ENCODE assay signal across 8 mouse cellular contexts in genomic region chr11:22981041-22981440, GRCm38 (mm10). TPM values are rescaled to one million over a fixed set of nuclear protein-coding genes. Genes with fewer than 3 reads are reported as not detected.
DNase-seq lines count a peak whose midpoint lies in the region; ATAC-seq and TF ChIP-seq lines count a peak whose summit lies in the region.

No protein-coding gene starts in this region.

- H3K4me2 ChIP-seq in kidney, embryonic 16.5 days (replicated peaks; ENCODE audit: low read depth, low read length) = peak overlapping the region; percentile 86
- peak overlapping the region; percentile 45 for H3K4me2 ChIP-seq in embryonic facial prominence, embryonic 11.5 days (ENCODE audit: low read depth, low read length)
- peak overlapping the region; percentile 64 for H3K4me2 ChIP-seq in intestine, embryonic 14.5 days (ENCODE audit: low read length)
- peak overlapping the region; percentile 74 for H3K4me2 ChIP-seq in myocyte (ENCODE audit: low read depth)

- peaks cover 16% of the 10 kb centered on the region for H3K36me3 ChIP-seq in kidney, embryonic 16.5 days (ENCODE audit: insufficient read depth, low read length)
- no peaks in the 10 kb centered on the region; the same call in 1 of the 2 replicates for H3K36me3 ChIP-seq in embryonic facial prominence, embryonic 11.5 days (replicated peaks; ENCODE audit: control insufficient read depth, insufficient read depth, low read depth, low read length)
- peaks cover 26% of the 10 kb centered on the region for H3K36me3 ChIP-seq in intestine, embryonic 14.5 days (ENCODE audit: control insufficient read depth, insufficient read depth, low read length)
- H3K36me3 ChIP-seq in myocyte (ENCODE audit: control insufficient read depth, insufficient read depth) = no peaks in the 10 kb centered on the region

- no peaks in the 10 kb centered on the region for H3K9me3 ChIP-seq in kidney, embryonic 16.5 days (ENCODE audit: low read length)
- no peaks in the 10 kb centered on the region for H3K9me3 ChIP-seq in embryonic facial prominence, embryonic 11.5 days (replicated peaks; ENCODE audit: control insufficient read depth, low read length)
- no peaks in the 10 kb centered on the region for H3K9me3 ChIP-seq in intestine, embryonic 14.5 days (ENCODE audit: control insufficient read depth, low read length)

- WGBS in kidney, embryonic 16.5 days = 40% methylated on average over 4 of the region's 4 CpGs
- 54% methylated on average over 4 of the region's 4 CpGs for WGBS in embryonic facial prominence, embryonic 11.5 days
- 43% methylated on average over 4 of the region's 4 CpGs for whole genome bisulfite sequencing in intestine, embryonic 14.5 days

- H3K79me2 ChIP-seq in myocyte (ENCODE audit: control insufficient read depth, insufficient read depth) = peaks cover 56% of the 10 kb centered on the region

- no peak for TF ChIP-seq POLR2A in myocyte (IDR thresholded peaks at IDR 0.05; ENCODE audit: insufficient read length, low read depth)

- ATAC-seq in kidney, embryonic 16.5 days (ENCODE audit: low FRiP score, low TSS enrichment) = 0 out of 2 replicates have a peak, but pooled peaks have one; percentile 25
- ATAC-seq in embryonic facial prominence, embryonic 11.5 days (replicated peaks; ENCODE audit: insufficient number of reproducible peaks, low FRiP score, low TSS enrichment, low read depth) = no peak; the same call in 1 of the 2 replicates
- ATAC-seq in intestine, embryonic 14.5 days (replicated peaks; ENCODE audit: low FRiP score, low TSS enrichment, low read depth) = no peak
- no peak for ATAC-seq in megakaryocyte-erythroid progenitor cell, adult 5-6 weeks (replicated peaks; ENCODE audit: low FRiP score, low TSS enrichment, poor library complexity, severe bottlenecking)

- H3K4me3 ChIP-seq in kidney, embryonic 16.5 days (ENCODE audit: low read length) = peak overlapping the region; percentile 61
- H3K4me3 ChIP-seq in embryonic facial prominence, embryonic 11.5 days (ENCODE audit: low read depth, low read length) = peak overlapping the region; percentile 62
- peak overlapping the region; percentile 59 for H3K4me3 ChIP-seq in intestine, embryonic 14.5 days (ENCODE audit: low read depth, low read length)
- peak overlapping the region; percentile 86 for H3K4me3 ChIP-seq in myocyte

- H3K27ac ChIP-seq in kidney, embryonic 16.5 days (ENCODE audit: low read length) = no peak overlapping the region
- H3K27ac ChIP-seq in embryonic facial prominence, embryonic 11.5 days (replicated peaks; ENCODE audit: low read depth, low read length) = no peak overlapping the region
- H3K27ac ChIP-seq in intestine, embryonic 14.5 days (ENCODE audit: low read depth) = no peak overlapping the region

- H3K9ac ChIP-seq in kidney, embryonic 16.5 days (replicated peaks; ENCODE audit: low read length) = peak overlapping the region; percentile 89
- peak overlapping the region; percentile 67 for H3K9ac ChIP-seq in embryonic facial prominence, embryonic 11.5 days (replicated peaks; ENCODE audit: low read length)
- H3K9ac ChIP-seq in intestine, embryonic 14.5 days (ENCODE audit: low read length) = peak overlapping the region; percentile 70

- peak overlapping the region; percentile 46 for H3ac ChIP-seq in myocyte (ENCODE audit: control insufficient read depth, insufficient read length)

- DNase-seq in kidney, postnatal 25 days = no peak
- no peak for DNase-seq in embryonic facial prominence, embryonic 11.5 days (ENCODE audit: low spot score)
- DNase-seq in intestine, embryonic 14.5 days (ENCODE audit: low spot score) = no peak
- DNase-seq in adipocyte (ENCODE audit: low spot score) = no peak
- DNase-seq in adrenal gland, adult 18-20 months (ENCODE audit: low spot score in 2 of 2) = no peak

- H3K27me3 ChIP-seq in kidney, embryonic 16.5 days (ENCODE audit: insufficient read depth, low read length) = no peaks in the 10 kb centered on the region
- H3K27me3 ChIP-seq in embryonic facial prominence, embryonic 11.5 days (ENCODE audit: control insufficient read depth, insufficient read depth, low read length) = no peaks in the 10 kb centered on the region
- H3K27me3 ChIP-seq in intestine, embryonic 14.5 days (replicated peaks; ENCODE audit: control insufficient read depth, insufficient read depth, low read length) = no peaks in the 10 kb centered on the region
- no peaks in the 10 kb centered on the region for H3K27me3 ChIP-seq in myocyte (ENCODE audit: control insufficient read depth, insufficient read depth, insufficient read length)

- H3K4me1 ChIP-seq in kidney, embryonic 16.5 days (ENCODE audit: insufficient read depth, low read length) = peaks cover 19% of the 10 kb centered on the region
- H3K4me1 ChIP-seq in embryonic facial prominence, embryonic 11.5 days (ENCODE audit: control insufficient read depth, insufficient read depth, low read length) = no peaks in the 10 kb centered on the region
- H3K4me1 ChIP-seq in intestine, embryonic 14.5 days (replicated peaks; ENCODE audit: control insufficient read depth, insufficient read depth, low read length) = peaks cover 9% of the 10 kb centered on the region

TF ChIP-seq in myocyte, 11 proteins besides CTCF, POLR2A, EP300 and RAD21:
- TF ChIP-seq USF1 (IDR thresholded peaks at IDR 0.05; ENCODE audit: low read depth) = no peak
- TF ChIP-seq POLR2AphosphoS2 (IDR thresholded peaks at IDR 0.05; ENCODE audit: insufficient read length, low read depth) = no peak
- TF ChIP-seq MYOG (IDR thresholded peaks at IDR 0.05; ENCODE audit: control insufficient read depth in 1 of 3, insufficient read depth in 1 of 3, insufficient read length in 2 of 3, low read depth in 2 of 3) = no peak
- no peak for TF ChIP-seq MYOD1 (IDR thresholded peaks at IDR 0.05; ENCODE audit: control insufficient read depth in 1 of 3, insufficient read length in 2 of 3, low read depth in 2 of 3)
- no peak for TF ChIP-seq MAX (IDR thresholded peaks at IDR 0.05; ENCODE audit: low read depth)
- TF ChIP-seq TCF12 (IDR thresholded peaks at IDR 0.05; ENCODE audit: insufficient read depth, poor library complexity, severe bottlenecking) = no peak
- no peak for TF ChIP-seq TCF3 (IDR thresholded peaks at IDR 0.05; ENCODE audit: insufficient read length, low read depth)
- TF ChIP-seq REST (IDR thresholded peaks at IDR 0.05; ENCODE audit: insufficient read depth, insufficient read length) = no peak
- TF ChIP-seq E2F4 (IDR thresholded peaks at IDR 0.05; ENCODE audit: insufficient read depth) = no peak
- TF ChIP-seq CEBPB (IDR thresholded peaks at IDR 0.05; ENCODE audit: insufficient read depth, poor library complexity, severe bottlenecking) = no peak
- no peak for TF ChIP-seq SRF (IDR thresholded peaks at IDR 0.05; ENCODE audit: control insufficient read depth, insufficient read length, low read depth)

RNA-seq across cellular contexts. Expression of gene Gm28048, which starts 0.8 kb away (rescaled TPM):
- 24.4 and 24.7 TPM in 2 replicates for polyA plus RNA-seq in kidney, embryonic 16.5 days (2015; fragmentation: Nextera tagmentation; extraction: Ambion mirVana)
- 9.5 and 9.8 TPM in 2 replicates for polyA plus RNA-seq in embryonic facial prominence, embryonic 11.5 days (2014; fragmentation: Nextera tagmentation; extraction: Ambion mirVana)
- polyA plus RNA-seq in intestine, embryonic 14.5 days (2014; fragmentation: Nextera tagmentation; extraction: Ambion mirVana) = 15.2 and 16.0 TPM in 2 replicates
- polyA plus RNA-seq in myocyte (2012; fragmentation: generic; extraction: Trizol) = 1.9 TPM
- 31.4 and 32.3 TPM in 2 replicates for total RNA-seq in megakaryocyte-erythroid progenitor cell, adult 5-6 weeks (2014; fragmentation: Nextera tagmentation)
- 33.9 and 42.3 TPM in 2 replicates for total RNA-seq in megakaryocyte-erythroid progenitor cell, adult 5-6 weeks (2017)
- total RNA-seq in adrenal gland, adult 18-20 months (2021) = 10 to 100 TPM; 23.9 to 39.5 TPM

RNA-seq across cellular contexts. Expression of gene Commd1, which starts 1.1 kb away (rescaled TPM):
- 371 and 385 TPM in 2 replicates for polyA plus RNA-seq in kidney, embryonic 16.5 days (2015; fragmentation: Nextera tagmentation; extraction: Ambion mirVana)
- 402 and 452 TPM in 2 replicates for polyA plus RNA-seq in embryonic facial prominence, embryonic 11.5 days (2014; fragmentation: Nextera tagmentation; extraction: Ambion mirVana)
- polyA plus RNA-seq in intestine, embryonic 14.5 days (2014; fragmentation: Nextera tagmentation; extraction: Ambion mirVana) = 411 and 426 TPM in 2 replicates
- 174 TPM for polyA plus RNA-seq in myocyte (2012; fragmentation: generic; extraction: Trizol)
- 74.4 and 174 TPM in 2 replicates for total RNA-seq in megakaryocyte-erythroid progenitor cell, adult 5-6 weeks (2014; fragmentation: Nextera tagmentation)
- total RNA-seq in megakaryocyte-erythroid progenitor cell, adult 5-6 weeks (2017) = 63.0 and 95.3 TPM in 2 replicates
- total RNA-seq in adrenal gland, adult 18-20 months (2021) = 100 to 1,000 TPM in 1 of 2 experiments, 10 to 100 TPM in 1; 93.8 to 103 TPM

RNA-seq across cellular contexts. Expression of gene Zrsr1, which starts 9.2 kb away (rescaled TPM):
- polyA plus RNA-seq in kidney, embryonic 16.5 days (2015; fragmentation: Nextera tagmentation; extraction: Ambion mirVana) = 3.7 and 3.8 TPM in 2 replicates
- polyA plus RNA-seq in embryonic facial prominence, embryonic 11.5 days (2014; fragmentation: Nextera tagmentation; extraction: Ambion mirVana) = 4.8 TPM in 2 replicates
- polyA plus RNA-seq in intestine, embryonic 14.5 days (2014; fragmentation: Nextera tagmentation; extraction: Ambion mirVana) = 1.4 and 2.7 TPM in 2 replicates
- 5.6 TPM for polyA plus RNA-seq in myocyte (2012; fragmentation: generic; extraction: Trizol)
- total RNA-seq in megakaryocyte-erythroid progenitor cell, adult 5-6 weeks (2014; fragmentation: Nextera tagmentation) = 6.4 and 7.3 TPM in 2 replicates
- 16.3 and 23.6 TPM in 2 replicates for total RNA-seq in megakaryocyte-erythroid progenitor cell, adult 5-6 weeks (2017)
- total RNA-seq in adrenal gland, adult 18-20 months (2021) = 10 to 100 TPM; 36.6 to 46.3 TPM

RNA-seq across cellular contexts. Expression of gene Cct4, which starts 9.3 kb away (rescaled TPM):
- polyA plus RNA-seq in kidney, embryonic 16.5 days (2015; fragmentation: Nextera tagmentation; extraction: Ambion mirVana) = 300 and 303 TPM in 2 replicates
- 458 and 477 TPM in 2 replicates for polyA plus RNA-seq in embryonic facial prominence, embryonic 11.5 days (2014; fragmentation: Nextera tagmentation; extraction: Ambion mirVana)
- polyA plus RNA-seq in intestine, embryonic 14.5 days (2014; fragmentation: Nextera tagmentation; extraction: Ambion mirVana) = 288 and 312 TPM in 2 replicates
- polyA plus RNA-seq in myocyte (2012; fragmentation: generic; extraction: Trizol) = 187 TPM
- total RNA-seq in megakaryocyte-erythroid progenitor cell, adult 5-6 weeks (2014; fragmentation: Nextera tagmentation) = 311 and 390 TPM in 2 replicates
- 447 and 464 TPM in 2 replicates for total RNA-seq in megakaryocyte-erythroid progenitor cell, adult 5-6 weeks (2017)
- 100 to 1,000 TPM; 218 to 285 TPM for total RNA-seq in adrenal gland, adult 18-20 months (2021)

RNA-seq across cellular contexts. Expression of gene Fam161a, which starts 26.3 kb away (rescaled TPM):
- polyA plus RNA-seq in kidney, embryonic 16.5 days (2015; fragmentation: Nextera tagmentation; extraction: Ambion mirVana) = 3.2 and 3.4 TPM in 2 replicates
- polyA plus RNA-seq in embryonic facial prominence, embryonic 11.5 days (2014; fragmentation: Nextera tagmentation; extraction: Ambion mirVana) = 2.5 and 4.1 TPM in 2 replicates
- polyA plus RNA-seq in intestine, embryonic 14.5 days (2014; fragmentation: Nextera tagmentation; extraction: Ambion mirVana) = 1.6 and 2.1 TPM in 2 replicates
- 0.77 TPM for polyA plus RNA-seq in myocyte (2012; fragmentation: generic; extraction: Trizol)
- total RNA-seq in megakaryocyte-erythroid progenitor cell, adult 5-6 weeks (2014; fragmentation: Nextera tagmentation) = 1.2 and 4.3 TPM in 2 replicates
- 2.4 and 3.0 TPM in 2 replicates for total RNA-seq in megakaryocyte-erythroid progenitor cell, adult 5-6 weeks (2017)
- total RNA-seq in adrenal gland, adult 18-20 months (2021) = 10 to 100 TPM; 30.2 to 46.8 TPM
